Mouse (Mus musculus): Measurements from ENCODE around the gene Lysmd4.

DNA sequence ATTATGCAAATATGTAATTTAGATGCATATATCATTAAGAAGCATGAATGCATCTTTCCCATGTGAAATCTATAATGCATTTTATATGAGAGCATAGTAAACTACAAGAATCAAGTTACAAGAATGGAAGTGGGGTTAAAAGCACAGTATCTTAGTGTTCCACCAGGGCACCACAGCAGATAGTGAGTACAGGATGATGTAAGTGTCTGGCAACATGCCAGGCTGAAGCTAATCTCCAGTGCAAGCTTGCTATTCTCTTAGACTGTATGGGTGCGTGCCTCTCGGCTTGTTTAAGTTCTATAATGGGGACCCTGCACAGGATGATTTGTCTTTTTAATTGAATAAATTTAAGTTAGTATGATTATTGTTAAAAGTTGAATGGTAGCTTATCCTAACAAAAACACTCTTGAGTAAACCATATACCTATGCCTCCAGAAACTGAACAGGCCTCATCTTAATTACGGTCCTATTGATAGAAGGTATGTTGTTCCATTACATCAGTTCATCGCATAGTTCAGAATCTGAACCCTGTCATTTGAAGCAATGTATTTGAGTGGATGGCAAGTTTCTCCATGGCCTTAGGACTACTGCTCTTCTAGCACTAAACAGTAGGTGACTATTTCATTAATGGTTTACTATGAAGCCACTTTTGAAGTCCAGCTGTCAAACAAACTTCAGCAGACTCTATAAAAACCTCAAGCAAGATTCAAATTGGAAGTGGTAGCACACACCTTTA is 37.7 kb downstream of the Lysmd4 start:
- TF ChIP-seq CTCF (IDR thresholded peaks at IDR 0.05; ENCODE audit: borderline replicate concordance, insufficient read depth, low read depth, low read length) (no peak; the same call in 1 of the 2 replicates), POLR2A (IDR thresholded peaks at IDR 0.05; ENCODE audit: borderline replicate concordance, insufficient read depth, low read length) (no peak)

Data from cerebellum, adult 2 months (tissue).